Mouse (Mus musculus) ovary, adult 18-20 months (tissue): ENCODE measurements around the gene Avpr2.

Experiments used
- DNase-seq: peaks from one replicate; pipeline ENCODE4 v3.0.0; 2022; ENCODE audit warnings: low spot score, mixed read lengths

The Avpr2 gene

DNA sequence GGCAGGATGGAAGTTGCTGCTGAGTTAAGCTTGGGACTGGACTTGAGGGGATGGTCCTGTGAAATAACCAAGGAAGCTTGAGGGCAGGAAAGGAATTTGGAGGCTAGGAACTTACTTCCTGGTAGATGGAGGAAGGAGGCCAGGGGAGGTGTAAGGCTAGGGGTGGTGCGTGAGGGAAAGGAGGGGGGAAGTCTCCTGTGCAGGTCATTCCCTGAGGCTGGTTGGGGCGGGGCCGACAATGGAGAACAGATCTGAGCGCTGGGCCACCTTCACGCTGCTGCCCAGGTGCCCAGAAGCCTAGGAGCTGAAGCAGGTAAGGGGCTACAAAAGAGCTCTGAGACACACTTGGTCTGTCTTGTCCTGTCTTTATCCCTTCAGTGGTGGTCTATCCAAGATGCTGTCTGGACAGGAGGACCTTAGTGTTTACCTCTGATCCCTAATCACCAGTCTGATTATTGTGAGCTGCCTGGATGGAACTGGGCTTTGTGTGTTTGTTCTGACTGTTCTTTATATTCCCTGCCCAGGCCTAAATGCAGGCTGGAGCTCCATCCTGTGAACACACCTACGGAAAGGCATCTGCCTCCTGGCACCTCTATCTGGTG, at the start of gene Avpr2:
Avpr2 (plus strand) TSS at position 552 of the 602 bp plus-strand sequence.
- no peak for DNase-seq

GRCm38 (mm10) chrX:73854326-73855086, 37.4 kb upstream of the Avpr2 start:
- no peak for DNase-seq

DNA sequence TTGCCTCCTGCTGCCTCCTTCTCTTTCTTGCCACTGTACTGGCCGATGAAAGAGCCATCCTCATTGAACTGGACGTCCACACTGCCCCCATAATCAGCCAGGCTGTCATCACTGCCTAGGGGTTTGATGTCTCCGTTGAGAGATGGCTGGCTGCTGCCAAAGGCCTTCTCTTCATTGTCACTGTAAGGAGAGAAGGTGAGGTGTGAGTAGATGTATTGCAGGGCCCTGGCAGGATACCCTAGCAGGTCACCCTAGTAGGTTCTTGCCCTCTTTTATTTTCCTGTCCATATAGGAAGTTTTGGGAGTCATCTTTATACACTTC, 36.9 kb upstream of the Avpr2 start:
- no peak for DNase-seq

DNA sequence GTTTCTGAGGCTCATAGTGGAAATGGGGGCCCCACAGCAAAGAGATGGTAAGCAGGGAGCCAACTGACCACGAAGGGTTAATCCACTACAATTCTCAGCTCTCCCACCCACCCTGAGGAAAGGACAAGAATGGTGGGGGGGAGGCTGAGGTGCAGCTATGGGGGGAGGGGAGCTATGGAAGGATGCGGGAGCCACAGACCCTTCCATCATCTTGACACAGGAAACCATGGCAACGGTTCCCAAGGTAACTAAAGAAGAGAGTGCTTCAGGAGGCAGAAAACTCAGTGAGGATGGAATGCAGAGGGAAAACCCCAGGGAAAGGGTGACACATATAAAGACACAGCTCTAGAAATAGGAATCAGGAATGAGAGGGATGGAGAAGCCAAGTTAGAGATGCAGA, 27.2 kb upstream of the Avpr2 start:
- no peak for DNase-seq

DNA sequence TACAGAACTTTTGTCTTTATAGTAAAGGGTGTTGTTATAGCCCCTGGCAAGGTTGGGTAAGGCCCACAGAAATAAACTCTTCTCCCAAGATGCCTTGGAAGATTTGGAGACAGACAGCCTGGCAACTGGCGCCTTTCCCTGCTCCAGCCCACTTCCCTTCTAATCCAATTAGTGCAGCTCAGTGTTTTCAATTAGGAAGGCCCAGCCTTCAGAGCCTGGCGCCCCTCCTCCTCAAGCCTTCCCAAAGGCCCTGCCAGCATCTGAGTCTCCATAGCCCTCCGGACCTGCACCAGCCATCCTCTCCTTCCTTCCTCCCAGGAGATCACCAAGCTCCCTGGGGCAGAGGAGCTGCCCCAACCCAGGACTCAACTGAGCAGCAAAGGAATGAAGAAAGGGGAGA, 24.6 kb upstream of the Avpr2 start:
- no peak for DNase-seq

DNA sequence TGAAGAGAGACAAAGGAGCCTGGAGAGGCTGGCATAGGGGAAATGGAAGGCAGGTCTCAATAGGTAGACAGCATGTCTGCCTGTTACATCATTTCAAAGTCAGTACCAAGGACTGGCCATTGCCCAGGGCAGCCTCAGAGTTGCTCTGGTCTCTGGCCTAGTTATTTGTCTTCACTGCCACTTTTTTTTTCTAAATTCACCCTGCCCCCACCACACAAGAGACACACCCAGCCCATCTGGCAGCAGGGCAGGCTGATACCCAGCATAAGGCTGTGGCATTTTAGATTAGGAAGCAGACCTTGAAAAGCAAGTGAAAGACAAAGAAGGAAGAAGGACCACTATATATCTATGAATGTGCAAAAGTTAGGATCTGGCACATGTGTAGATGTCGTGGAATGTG, 24.1 kb upstream of the Avpr2 start:
- no peak for DNase-seq

- no peak for DNase-seq
Observed at GRCm38 (mm10) chrX:73869334-73869733, 22.6 kb upstream of the Avpr2 start.

- DNase-seq, result no peak
Observed at GRCm38 (mm10) chrX:73871474-73871873, 20.4 kb upstream of the Avpr2 start.

DNA sequence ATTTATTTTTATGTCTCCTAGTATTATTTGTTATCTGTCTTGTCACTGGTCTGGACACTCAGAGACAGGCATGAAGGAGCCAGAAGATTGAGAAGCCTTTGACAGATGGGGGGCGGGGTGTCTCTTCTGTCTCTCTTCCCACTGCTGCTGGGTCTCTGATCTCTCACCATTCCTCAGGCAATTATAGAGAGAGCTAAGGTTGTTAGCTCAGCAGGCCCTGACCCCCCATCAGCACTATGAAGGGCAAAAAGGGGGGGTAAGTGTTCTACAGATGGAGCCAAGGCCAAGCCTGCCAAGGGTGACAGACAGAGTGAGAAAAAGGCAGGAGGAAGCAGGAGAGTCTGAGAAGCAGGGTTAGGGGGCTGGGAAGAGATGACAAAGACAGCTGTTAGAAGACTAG, 19.9 kb upstream of the Avpr2 start:
- DNase-seq, result no peak

DNA sequence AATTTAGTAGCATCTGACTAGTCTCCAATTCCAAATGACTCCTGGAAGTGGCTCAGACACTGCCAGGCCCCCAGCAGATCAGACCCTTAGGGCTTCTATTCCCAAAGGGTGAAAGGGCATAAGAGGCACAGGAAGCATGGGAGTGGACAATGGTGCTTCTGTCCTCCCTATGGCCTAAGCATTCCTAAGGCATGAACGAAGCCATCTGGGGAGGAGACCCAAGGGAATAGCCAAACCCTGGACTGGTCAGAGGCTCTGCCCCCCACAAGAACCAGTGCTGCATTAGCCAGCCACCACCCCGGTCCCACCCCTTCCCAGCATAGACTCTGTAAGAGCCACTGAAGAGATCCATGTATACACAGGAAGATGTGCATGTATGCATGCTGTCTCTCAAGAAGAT, 16.0 kb upstream of the Avpr2 start:
- no peak for DNase-seq

DNA sequence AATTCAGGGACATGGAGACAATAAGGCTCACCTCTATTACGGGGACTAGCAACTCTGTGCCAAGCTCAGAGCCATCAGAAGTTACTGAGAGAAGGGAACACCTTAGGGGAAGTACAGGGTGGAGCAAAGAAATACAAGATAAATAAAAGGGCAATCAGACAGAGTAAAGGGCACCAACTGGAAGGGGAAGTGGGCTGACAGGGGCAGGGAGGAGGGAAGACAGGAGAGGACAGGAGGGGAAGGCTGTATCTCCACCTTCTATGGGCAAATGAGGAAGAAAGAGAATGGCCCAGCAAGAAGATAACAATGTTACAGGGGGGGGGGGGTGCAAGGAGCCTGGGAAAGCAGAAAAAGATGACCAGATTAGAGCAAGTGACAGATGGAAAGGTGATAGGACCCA, 14.9 kb upstream of the Avpr2 start:
- no peak for DNase-seq

GRCm38 (mm10) chrX:73880194-73881035, 11.5 kb upstream of the Avpr2 start:
- no peak for DNase-seq

DNA sequence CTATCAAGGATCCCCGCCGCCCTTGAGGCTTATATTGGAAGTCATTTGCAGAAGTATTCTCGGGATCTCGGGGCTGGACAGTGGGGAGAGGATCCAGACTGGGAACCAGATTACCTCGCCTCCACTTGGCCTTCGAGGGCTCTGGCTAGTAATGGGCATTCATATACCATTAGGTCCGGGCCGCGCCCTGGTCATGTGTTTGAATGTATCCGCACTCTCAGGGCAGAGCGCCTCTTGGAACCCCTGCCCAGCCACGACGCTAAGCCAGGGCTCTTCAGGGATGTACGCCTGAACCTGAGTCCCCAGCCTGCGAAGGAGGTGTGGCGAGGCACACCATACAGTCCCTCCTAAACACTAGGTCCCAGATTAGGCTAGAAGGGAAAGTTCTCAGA, 10.9 kb upstream of the Avpr2 start:
- DNase-seq, result no peak

DNA sequence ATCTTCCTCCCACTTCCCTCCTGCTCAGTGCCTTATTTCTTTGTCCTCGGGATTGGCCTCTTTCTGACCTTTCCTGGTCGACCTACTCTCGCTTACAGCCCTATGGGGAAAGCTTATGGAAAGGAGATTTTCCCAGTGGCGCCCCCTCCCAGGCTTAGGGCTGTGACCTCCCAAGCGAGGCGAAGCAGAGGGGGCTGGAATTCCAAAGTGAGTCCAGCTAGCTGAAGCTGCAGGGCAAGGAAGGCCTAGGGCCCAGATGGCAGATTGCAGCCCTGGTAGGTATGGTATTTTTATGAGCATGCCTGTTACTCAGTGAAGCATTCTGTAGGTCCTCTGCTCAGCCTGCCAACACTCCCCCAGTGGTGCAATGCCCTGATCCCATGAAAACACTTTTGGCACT, 10.4 kb upstream of the Avpr2 start:
- DNase-seq, result no peak

DNA sequence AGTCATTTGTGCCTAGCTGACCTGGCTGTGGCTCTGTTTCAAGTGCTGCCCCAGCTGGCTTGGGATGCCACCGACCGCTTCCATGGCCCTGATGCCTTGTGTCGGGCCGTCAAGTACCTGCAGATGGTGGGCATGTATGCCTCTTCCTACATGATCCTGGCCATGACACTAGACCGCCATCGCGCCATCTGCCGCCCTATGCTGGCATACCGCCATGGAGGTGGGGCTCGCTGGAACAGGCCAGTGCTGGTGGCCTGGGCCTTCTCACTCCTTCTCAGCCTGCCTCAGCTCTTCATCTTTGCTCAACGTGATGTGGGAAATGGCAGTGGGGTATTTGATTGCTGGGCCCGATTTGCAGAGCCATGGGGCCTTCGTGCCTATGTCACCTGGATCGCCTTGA, 931 bp downstream of the Avpr2 start:
- no peak for DNase-seq

- no peak for DNase-seq
Observed at GRCm38 (mm10) chrX:73895719-73896118, 3.8 kb downstream of the Avpr2 start, which contains the start of gene L1cam. TSS of gene L1cam (minus strand) at chrX:73896105.

DNA sequence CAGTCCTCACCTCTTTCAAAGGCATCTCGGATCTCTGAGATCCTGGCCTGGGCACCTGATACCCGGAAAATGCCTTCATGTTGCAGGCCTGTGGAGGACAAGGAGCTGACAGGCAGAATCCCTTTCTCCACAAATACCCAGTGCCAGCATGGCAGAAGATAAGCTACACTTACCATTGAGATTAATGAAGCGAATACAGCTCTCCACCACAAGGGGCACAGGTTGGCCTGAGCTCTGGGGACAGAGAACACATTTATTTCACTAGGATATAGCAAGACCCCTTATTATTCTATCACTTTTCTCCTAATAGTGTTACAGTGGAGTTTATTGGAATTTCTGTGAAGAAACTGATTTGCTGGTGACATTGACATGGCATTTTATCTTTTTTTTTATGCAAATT, 6.1 kb downstream of the Avpr2 start:
- DNase-seq, result no peak

- DNase-seq, result no peak
Observed at GRCm38 (mm10) chrX:73910049-73910448, 18.1 kb downstream of the Avpr2 start.

GRCm38 (mm10) chrX:73910451-73910850, 18.5 kb downstream of the Avpr2 start:
- no peak for DNase-seq

GRCm38 (mm10) chrX:73911156-73911555, 19.3 kb downstream of the Avpr2 start:
- no peak for DNase-seq

- DNase-seq, result no peak
Observed at GRCm38 (mm10) chrX:73911588-73911987, 19.7 kb downstream of the Avpr2 start.

DNA sequence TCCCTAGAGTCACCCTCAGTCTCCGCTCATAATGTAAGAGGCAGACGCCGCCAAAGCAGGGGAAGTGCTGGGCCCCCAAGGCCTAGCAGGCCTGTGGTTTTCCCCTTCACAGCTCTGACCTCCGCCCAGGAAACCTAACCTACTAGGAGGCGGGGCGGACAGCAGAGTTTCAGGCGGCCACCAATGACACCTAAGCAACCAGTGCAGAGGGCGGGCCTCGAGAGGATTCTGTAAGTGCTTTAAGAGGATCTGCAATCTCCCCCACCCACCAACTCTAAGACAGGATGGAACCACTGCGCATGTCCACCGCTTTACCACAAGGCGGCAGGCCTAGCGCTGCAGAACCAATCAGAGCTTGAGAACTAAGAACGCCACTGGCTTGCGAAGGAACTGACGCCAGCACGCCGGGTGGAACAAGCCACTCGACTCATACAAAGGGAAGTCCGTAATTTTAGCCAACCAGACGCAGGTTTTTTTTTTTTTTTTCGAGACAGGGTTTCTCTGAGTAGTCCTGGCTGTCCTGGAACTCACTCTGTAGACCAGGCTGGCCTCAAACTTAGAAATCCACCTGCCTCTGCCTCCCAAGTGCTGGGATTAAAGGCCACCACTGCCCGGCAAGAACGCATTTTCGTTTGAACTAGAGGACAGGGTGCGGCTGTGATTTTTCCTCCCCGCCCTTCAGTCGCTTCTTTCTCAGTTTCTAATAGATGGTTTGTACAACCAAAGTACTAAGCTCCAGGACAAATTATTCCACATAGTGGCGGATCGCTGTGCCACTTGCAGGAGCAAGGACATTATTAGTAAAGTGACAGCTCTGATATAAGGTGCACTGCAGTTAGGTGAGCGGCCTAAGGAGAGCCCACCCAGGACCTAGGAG, 23.2 kb downstream of the Avpr2 start:
- peak; percentile 90 for DNase-seq
